Mouse (Mus musculus) intestine, embryonic 16.5 days (tissue): Measurements from ENCODE around the gene Gm20388. TPM values are rescaled to one million over a fixed set of nuclear protein-coding genes. Genes with fewer than 3 reads are reported as not detected.

ENCODE experiments used
- ATAC-seq: fragments of 200-750 bp; cut with Nextera tagmentation; 2 replicates; pipeline ENCODE4 v1.8.0; 2017; ENCODE audit warnings: moderate TSS enrichment, moderate library complexity
- H3K27ac ChIP-seq: fragments of 300-500 bp; sonication (generic); 2 replicates; pipeline ENCODE4 v1.5.1; 2014; ENCODE audit warnings: mild to moderate bottlenecking, low read length
- H3K27me3 ChIP-seq: fragments of 300-500 bp; sonication (generic); replicated peaks from 2 replicates; pipeline ENCODE4 v1.6.1; 2014; ENCODE audit warnings: low read length, control low read depth, mixed read lengths; ENCODE audit not compliant: control insufficient read depth, insufficient read depth
- H3K36me3 ChIP-seq: fragments of 300-500 bp; sonication (generic); 2 replicates; pipeline ENCODE4 v1.6.1; 2014; ENCODE audit warnings: low read length, control low read depth; ENCODE audit not compliant: control insufficient read depth, insufficient read depth
- H3K4me1 ChIP-seq: fragments of 300-500 bp; sonication (generic); 2 replicates; pipeline ENCODE4 v1.6.1; 2014; ENCODE audit warnings: low read length, control low read depth, mixed read lengths; ENCODE audit not compliant: control insufficient read depth, insufficient read depth
- H3K4me2 ChIP-seq: fragments of 300-500 bp; sonication (generic); 2 replicates; pipeline ENCODE4 v1.6.1; 2014; ENCODE audit warnings: low read depth, low read length, control low read depth
- H3K4me3 ChIP-seq: fragments of 300-500 bp; sonication (generic); 2 replicates; pipeline ENCODE4 v1.5.1; 2014; ENCODE audit warnings: mild to moderate bottlenecking, low read length
- H3K9ac ChIP-seq: fragments of 300-500 bp; sonication (generic); 2 replicates; pipeline ENCODE4 v1.6.1; 2014; ENCODE audit warnings: low read depth, low read length
- H3K9me3 ChIP-seq: fragments of 300-500 bp; sonication (generic); 2 replicates; pipeline ENCODE4 v1.6.1; 2016; ENCODE audit warnings: low read length, control low read depth; ENCODE audit not compliant: control insufficient read depth
- WGBS: fragments of 180-500 bp; shearing (Covaris S2); extraction: QIAGEN DNeasy Blood & Tissue Kit; methylation state at CpG from one replicate; pipeline ENCODE4 v1.1.7; 2014; 5-methylcytosine and 5-hydroxymethylcytosine counted together
- polyA plus RNA-seq: library from polyadenylated mRNA; unstranded; fragments of >200 nt; fragmentation: Nextera tagmentation; extraction: Ambion mirVana; gene quantifications from 2 replicates; pipeline ENCODE4 v1.2.1, GENCODE M21; 2015

Gene Gm20388
- polyA plus RNA-seq, 1 experiment from 2014 or later: 5.8 TPM

DNA sequence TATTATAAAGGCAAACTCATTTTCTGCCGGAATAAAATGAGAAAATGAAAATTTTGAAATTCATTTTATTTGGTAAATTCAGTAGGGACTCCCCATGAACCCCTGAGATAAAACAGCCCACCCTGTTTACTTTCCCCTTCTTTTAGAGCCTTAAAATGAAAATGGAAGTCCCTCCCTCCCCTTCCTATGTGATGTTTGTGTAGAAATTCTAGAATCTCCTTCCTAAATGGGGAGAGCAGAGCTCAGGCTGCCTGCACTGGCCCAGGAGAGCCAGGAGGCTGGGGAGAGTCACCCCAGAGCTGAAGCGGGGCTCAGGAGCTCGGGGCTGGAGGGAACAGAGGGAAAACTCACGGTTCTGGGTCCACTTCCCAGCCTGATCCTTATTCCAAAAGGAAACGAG lies 1484.0 kb downstream of the Gm20388 start:
- Histone ChIP-seq H3K4me2 (no peak overlapping the region), H3K36me3 (no peaks in the 10 kb centered on the region), H3K4me1 (no peaks in the 10 kb centered on the region), H3K9me3 (no peaks in the 10 kb centered on the region), H3K9ac (no peak overlapping the region), H3K4me3 (no peak overlapping the region), H3K27me3 (peaks cover 50% of the 10 kb centered on the region), H3K27ac (no peak overlapping the region)
- WGBS: 77% methylated on average over 5 of the region's 5 CpGs
- ATAC-seq: no peak

DNA sequence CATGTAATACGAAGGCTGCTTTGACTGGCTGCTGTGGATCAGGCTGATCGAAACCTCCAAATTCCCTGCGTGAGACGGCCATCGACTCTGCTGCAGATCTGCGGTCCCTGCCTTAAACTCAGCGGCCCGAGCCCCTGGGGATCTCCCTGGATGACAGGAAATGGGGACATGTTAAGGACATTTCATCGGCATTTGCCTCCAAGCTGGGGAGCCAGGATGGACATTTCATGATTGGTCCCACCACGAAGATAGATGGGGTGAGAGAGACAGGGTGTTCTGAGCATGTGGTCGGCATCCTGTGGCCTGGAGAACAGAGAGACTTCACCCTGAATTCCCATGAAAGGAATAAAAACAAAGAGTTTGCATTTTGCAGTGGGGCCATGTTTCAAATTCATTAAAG lies 1484.7 kb downstream of the Gm20388 start:
- Histone ChIP-seq H3K9ac (no peak overlapping the region), H3K27ac (no peak overlapping the region)

DNA sequence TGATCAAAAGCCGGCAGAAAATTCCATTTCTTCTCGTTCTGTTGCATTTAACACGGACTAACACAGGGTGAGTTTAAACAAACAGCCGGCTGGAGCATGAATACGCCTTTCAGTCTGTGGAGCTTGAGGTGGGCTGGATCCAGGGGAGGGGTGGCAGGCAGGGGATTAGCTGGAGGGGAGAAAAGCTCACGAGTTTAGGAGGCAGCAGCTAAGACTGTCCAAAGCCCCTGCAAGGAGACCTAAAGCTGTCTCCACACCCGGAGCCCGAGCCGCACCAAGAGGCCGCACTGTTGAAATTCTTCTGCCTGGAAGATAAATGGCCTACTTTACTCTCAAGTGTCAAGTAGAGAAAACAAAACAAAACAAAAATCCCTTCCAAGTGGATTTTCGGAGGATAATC lies 1485.5 kb downstream of the Gm20388 start:
- Histone ChIP-seq H3K27me3 (peaks cover 48% of the 10 kb centered on the region), H3K36me3 (no peaks in the 10 kb centered on the region), H3K9ac (no peak overlapping the region), H3K4me1 (no peaks in the 10 kb centered on the region), H3K27ac (no peak overlapping the region), H3K9me3 (no peaks in the 10 kb centered on the region), H3K4me3 (no peak overlapping the region), H3K4me2 (no peak overlapping the region)
- WGBS: 30% methylated on average over 11 of the region's 11 CpGs
- ATAC-seq: no peak

More for the DNA sequence above, 1484.7 kb downstream of the Gm20388 start:
- peaks cover 51% of the 10 kb centered on the region for H3K27me3 ChIP-seq
- no peak overlapping the region for H3K4me2 ChIP-seq
- no peaks in the 10 kb centered on the region for H3K9me3 ChIP-seq
- WGBS: 66% methylated on average over 11 of the region's 11 CpGs
- no peaks in the 10 kb centered on the region for H3K4me1 ChIP-seq
- H3K36me3 ChIP-seq: no peaks in the 10 kb centered on the region
- no peak overlapping the region for H3K4me3 ChIP-seq
- ATAC-seq: no peak

DNA sequence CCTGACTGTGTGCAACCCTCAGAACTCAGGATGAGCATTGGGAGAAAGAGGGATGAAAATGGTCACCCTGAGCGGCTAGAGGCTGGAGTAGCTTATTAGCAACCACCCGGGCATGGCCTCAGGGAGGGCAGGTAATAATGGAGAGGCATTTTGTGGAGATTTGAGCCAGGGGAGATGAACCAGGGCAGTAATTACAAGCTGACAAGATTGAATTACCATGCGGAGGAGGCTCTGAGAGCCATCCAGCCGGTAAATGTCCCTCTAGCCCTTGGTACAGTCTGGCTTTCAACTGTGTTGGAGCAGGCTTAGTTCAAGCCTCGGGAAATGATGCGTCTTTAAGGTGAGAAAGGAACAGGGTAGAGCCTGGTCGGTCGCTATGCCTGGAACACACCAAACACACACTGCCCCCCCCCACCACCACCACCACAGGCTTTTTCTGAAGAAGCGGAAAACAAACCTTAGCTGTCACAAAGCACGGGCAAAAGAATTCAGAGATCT lies 1486.6 kb downstream of the Gm20388 start:
- H3K36me3 ChIP-seq: no peaks in the 10 kb centered on the region
- no peak overlapping the region for H3K27ac ChIP-seq
- WGBS: 60% methylated on average over 10 of the region's 10 CpGs
- no peak for ATAC-seq
- no peaks in the 10 kb centered on the region for H3K4me1 ChIP-seq
- H3K9ac ChIP-seq: no peak overlapping the region
- H3K4me2 ChIP-seq: no peak overlapping the region
- H3K9me3 ChIP-seq: no peaks in the 10 kb centered on the region
- H3K27me3 ChIP-seq: peaks cover 41% of the 10 kb centered on the region
- no peak overlapping the region for H3K4me3 ChIP-seq

DNA sequence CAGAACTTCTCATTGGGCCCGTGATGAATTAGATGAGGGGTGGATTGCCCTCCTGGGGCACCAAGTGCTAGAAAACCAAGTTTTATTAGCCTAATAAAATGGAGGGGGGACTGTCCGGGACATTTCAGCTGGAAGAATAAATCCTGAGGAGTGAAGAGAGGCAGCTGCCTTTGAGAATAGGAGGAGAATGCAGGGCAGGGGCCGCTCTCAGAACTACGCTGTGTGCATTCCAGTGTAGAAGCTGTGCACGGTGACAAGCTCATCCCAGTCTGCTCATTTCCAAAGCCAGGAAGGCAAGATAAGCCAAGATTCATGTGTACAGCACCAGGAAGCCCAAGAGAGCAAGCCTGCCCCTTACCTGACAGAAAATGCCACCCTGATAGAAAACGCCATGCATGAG lies 1487.4 kb downstream of the Gm20388 start:
- WGBS: 49% methylated on average over 6 of the region's 6 CpGs
- Histone ChIP-seq H3K4me1 (no peaks in the 10 kb centered on the region), H3K4me3 (no peak overlapping the region), H3K9ac (no peak overlapping the region), H3K36me3 (no peaks in the 10 kb centered on the region), H3K9me3 (no peaks in the 10 kb centered on the region), H3K27ac (no peak overlapping the region), H3K27me3 (peaks cover 33% of the 10 kb centered on the region), H3K4me2 (no peak overlapping the region)
- ATAC-seq: no peak

DNA sequence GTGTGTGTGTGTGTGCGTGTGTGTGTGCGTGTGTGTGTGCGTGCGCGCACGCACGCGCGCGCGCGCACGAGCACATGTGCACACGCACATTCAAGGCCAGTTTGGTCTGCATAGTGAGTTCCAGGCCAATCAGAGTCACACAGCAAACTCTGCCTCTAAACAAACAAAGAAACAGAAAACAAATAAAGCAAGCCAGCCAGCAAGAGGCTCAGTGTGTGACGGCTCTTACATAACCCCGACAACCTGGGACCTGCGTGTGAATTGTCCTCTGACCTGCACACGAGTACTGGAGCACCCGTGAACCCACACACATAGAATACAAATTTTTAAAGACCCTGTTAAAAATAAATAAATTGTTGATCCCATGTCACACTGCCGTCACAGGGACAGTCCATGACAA lies 1488.1 kb downstream of the Gm20388 start:
- no peak for ATAC-seq
- Histone ChIP-seq H3K4me1 (no peaks in the 10 kb centered on the region), H3K27me3 (peaks cover 28% of the 10 kb centered on the region), H3K4me3 (no peak overlapping the region), H3K27ac (no peak overlapping the region), H3K9me3 (no peaks in the 10 kb centered on the region), H3K36me3 (no peaks in the 10 kb centered on the region), H3K9ac (no peak overlapping the region), H3K4me2 (no peak overlapping the region)
- WGBS: 93% methylated on average over 20 of the region's 20 CpGs

DNA sequence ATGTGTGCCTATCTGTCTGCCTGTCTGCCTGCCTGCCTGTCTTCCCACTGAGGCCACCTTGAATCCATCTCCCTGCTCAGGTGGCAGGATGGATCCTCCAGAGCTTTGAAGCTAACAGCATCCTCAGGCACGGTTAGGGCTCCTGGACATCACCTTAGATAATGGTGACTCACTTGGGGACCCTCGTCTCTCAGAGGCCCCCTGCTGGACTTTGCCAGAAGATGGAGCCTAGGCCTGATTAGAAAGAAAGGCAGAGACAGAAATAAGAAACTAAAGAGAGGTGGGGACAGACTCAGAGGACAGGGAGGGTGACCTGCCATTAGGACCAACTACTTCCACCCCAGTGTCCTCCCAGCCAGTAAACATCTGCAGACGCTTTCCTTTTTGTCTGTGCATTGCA lies 1488.5 kb downstream of the Gm20388 start:
- no peak for ATAC-seq
- Histone ChIP-seq H3K4me3 (no peak overlapping the region), H3K36me3 (no peaks in the 10 kb centered on the region), H3K4me1 (no peaks in the 10 kb centered on the region), H3K9me3 (no peaks in the 10 kb centered on the region), H3K27me3 (peaks cover 26% of the 10 kb centered on the region), H3K27ac (no peak overlapping the region), H3K9ac (no peak overlapping the region), H3K4me2 (no peak overlapping the region)
- 54% methylated on average over 3 of the region's 3 CpGs for WGBS

DNA sequence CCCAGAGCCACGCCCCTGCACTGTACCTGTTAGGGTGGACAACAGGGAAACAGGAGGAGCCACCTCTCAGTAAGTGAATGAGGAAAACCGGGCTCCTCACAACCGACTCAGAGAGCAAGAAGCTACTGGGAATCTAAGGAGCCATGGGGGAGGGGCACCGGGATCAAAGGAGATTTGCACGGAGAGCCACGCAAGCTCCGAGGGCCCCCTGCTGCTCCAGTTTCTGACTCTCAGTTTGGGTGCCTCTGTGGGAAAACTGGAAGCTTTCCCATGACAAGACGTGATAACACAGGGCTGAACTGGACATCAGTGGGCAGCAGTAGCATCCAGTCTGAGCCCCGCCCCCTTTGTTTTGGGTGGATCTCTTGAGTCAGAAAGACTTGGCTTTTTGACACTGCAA lies 1489.9 kb downstream of the Gm20388 start:
- no peak overlapping the region for H3K27ac ChIP-seq
- no peaks in the 10 kb centered on the region for H3K36me3 ChIP-seq
- H3K4me1 ChIP-seq: no peaks in the 10 kb centered on the region
- H3K4me2 ChIP-seq: no peak overlapping the region
- ATAC-seq: no peak
- WGBS: 31% methylated on average over 9 of the region's 9 CpGs
- peaks cover 19% of the 10 kb centered on the region; the same call in 1 of the 2 replicates for H3K27me3 ChIP-seq
- H3K4me3 ChIP-seq: no peak overlapping the region
- no peak overlapping the region for H3K9ac ChIP-seq
- no peaks in the 10 kb centered on the region for H3K9me3 ChIP-seq

DNA sequence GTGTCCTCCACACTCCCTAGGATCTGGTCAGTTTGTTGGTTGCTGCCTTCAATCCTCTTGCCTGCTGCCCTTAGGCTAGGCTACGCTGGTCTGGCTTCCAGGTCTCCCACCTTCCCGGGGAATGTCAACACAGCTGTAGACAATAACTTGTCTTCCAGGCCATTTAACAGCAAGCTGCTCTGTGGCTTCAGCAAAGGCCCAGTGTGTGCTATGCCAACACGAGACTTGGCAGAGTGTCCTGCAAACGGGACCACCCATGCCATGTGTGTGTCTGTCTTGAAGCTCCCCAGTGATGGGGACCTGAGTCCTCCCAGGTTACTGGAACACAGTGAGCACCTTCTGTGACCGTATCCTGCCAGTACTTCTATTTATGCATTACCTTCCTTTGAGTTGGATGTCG lies 1493.2 kb downstream of the Gm20388 start:
- Histone ChIP-seq H3K9ac (no peak overlapping the region), H3K27me3 (peaks cover 7% of the 10 kb centered on the region; the same call in 1 of the 2 replicates), H3K4me1 (no peaks in the 10 kb centered on the region), H3K4me2 (no peak overlapping the region), H3K9me3 (no peaks in the 10 kb centered on the region), H3K36me3 (no peaks in the 10 kb centered on the region), H3K27ac (no peak overlapping the region), H3K4me3 (no peak overlapping the region)
- 76% methylated on average over 6 of the region's 6 CpGs for WGBS
- ATAC-seq: no peak

DNA sequence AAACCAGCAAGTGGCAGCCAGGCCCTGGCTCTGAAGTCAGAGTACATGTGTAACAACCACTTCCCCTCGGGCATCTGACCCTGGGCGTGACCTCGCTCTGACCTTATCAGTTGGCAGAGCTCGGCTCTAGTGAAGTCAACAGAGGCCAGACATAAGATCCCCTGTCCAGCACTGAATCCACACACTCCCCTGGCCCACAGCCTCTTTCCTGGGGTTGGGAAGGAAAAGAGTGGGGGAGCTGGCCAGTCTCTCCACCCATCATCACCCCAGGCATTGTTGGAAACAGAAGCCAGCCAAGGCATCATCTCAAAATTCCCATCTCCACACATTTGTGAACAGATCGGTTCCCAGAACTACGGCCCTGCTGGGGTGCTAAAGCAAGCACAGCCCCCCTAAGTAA lies 1507.4 kb downstream of the Gm20388 start:
- Histone ChIP-seq H3K4me1 (0 out of 2 replicates have a peak, but pooled peaks cover 5% of the 10 kb centered on the region), H3K27ac (no peak overlapping the region), H3K9me3 (no peaks in the 10 kb centered on the region), H3K27me3 (no peaks in the 10 kb centered on the region), H3K4me3 (no peak overlapping the region), H3K9ac (no peak overlapping the region), H3K4me2 (no peak overlapping the region), H3K36me3 (no peaks in the 10 kb centered on the region)
- WGBS: 39% methylated on average over 6 of the region's 6 CpGs
- no peak for ATAC-seq
